Mouse (Mus musculus) lung, postnatal 0 days (tissue): ENCODE results near the gene Ttc30a1.

Experiments used
- CTCF ChIP-seq: IDR thresholded peaks from 2 replicates; pipeline ENCODE4 v1.5.1; 2016; ENCODE audit warnings: antibody characterized with exemption, mild to moderate bottlenecking
- EP300 ChIP-seq: IDR thresholded peaks from 2 replicates; pipeline ENCODE4 v1.6.1; 2016; ENCODE audit warnings: antibody characterized with exemption, mild to moderate bottlenecking, control low read depth

GRCm38 (mm10) chr2:75964972-75965371, 16.8 kb downstream of the Ttc30a1 start:
- peak; percentile 73 for TF ChIP-seq CTCF
- no peak for TF ChIP-seq EP300
